Mouse (Mus musculus) cerebellum, adult 2 months (tissue): ENCODE data around the gene Pagr1b. TPM values are rescaled to one million over a fixed set of nuclear protein-coding genes. Genes with fewer than 3 reads are reported as not detected.
A peak's percentile ranks its signal among the peaks of the same experiment; 100 is the strongest.

Source experiments
- DNase-seq, 2 experiments: peaks; one replicate each; pipeline ENCODE4 v3.0.0; 2021
- H3K27ac ChIP-seq: fragments of 200-500 bp; 2 replicates; pipeline ENCODE4 v1.5.1; 2012; ENCODE audit warnings: low read length, control low read depth, inconsistent platforms; ENCODE audit not compliant: insufficient read depth
- H3K27me3 ChIP-seq: fragments of 200-500 bp; 2 replicates; pipeline ENCODE4 v1.6.1; 2012; ENCODE audit warnings: inconsistent platforms, mild to moderate bottlenecking, low read length, moderate library complexity; ENCODE audit not compliant: control insufficient read depth, insufficient read depth
- H3K4me1 ChIP-seq: fragments of 200-500 bp; 2 replicates; pipeline ENCODE4 v1.6.1; 2011; ENCODE audit warnings: low read length; ENCODE audit not compliant: control insufficient read depth, insufficient read depth
- H3K4me3 ChIP-seq: fragments of 200-500 bp; replicated peaks from 2 replicates; pipeline ENCODE3; 2011; ENCODE audit warnings: mild to moderate bottlenecking, low read depth, low read length, control low read depth; ENCODE audit not compliant: insufficient read depth
- CTCF ChIP-seq: fragments of 200-500 bp; IDR thresholded peaks from 2 replicates; pipeline ENCODE4 v1.5.1; 2011; ENCODE audit warnings: low read depth, mild to moderate bottlenecking, control low read depth, low read length, moderate library complexity, borderline replicate concordance; ENCODE audit not compliant: insufficient read depth
- POLR2A ChIP-seq: fragments of 200-500 bp; IDR thresholded peaks from 2 replicates; pipeline ENCODE4 v1.6.1; 2011; ENCODE audit warnings: low read length, control low read depth, borderline replicate concordance; ENCODE audit not compliant: insufficient read depth
- WGBS: fragments of 180-500 bp; shearing (Covaris S2); methylation state at CpG from one replicate; pipeline ENCODE4 v1.1.7; 2018; 5-methylcytosine and 5-hydroxymethylcytosine counted together
- polyA plus RNA-seq: library from polyadenylated mRNA; depleted of rRNA; stranded (reverse); fragments of >200 nt; gene quantifications from 2 replicates; pipeline ENCODE4 v1.2.3, GENCODE M21; 2012

The Pagr1b gene
- polyA plus RNA-seq, 1 experiment: 2.8 TPM

DNA sequence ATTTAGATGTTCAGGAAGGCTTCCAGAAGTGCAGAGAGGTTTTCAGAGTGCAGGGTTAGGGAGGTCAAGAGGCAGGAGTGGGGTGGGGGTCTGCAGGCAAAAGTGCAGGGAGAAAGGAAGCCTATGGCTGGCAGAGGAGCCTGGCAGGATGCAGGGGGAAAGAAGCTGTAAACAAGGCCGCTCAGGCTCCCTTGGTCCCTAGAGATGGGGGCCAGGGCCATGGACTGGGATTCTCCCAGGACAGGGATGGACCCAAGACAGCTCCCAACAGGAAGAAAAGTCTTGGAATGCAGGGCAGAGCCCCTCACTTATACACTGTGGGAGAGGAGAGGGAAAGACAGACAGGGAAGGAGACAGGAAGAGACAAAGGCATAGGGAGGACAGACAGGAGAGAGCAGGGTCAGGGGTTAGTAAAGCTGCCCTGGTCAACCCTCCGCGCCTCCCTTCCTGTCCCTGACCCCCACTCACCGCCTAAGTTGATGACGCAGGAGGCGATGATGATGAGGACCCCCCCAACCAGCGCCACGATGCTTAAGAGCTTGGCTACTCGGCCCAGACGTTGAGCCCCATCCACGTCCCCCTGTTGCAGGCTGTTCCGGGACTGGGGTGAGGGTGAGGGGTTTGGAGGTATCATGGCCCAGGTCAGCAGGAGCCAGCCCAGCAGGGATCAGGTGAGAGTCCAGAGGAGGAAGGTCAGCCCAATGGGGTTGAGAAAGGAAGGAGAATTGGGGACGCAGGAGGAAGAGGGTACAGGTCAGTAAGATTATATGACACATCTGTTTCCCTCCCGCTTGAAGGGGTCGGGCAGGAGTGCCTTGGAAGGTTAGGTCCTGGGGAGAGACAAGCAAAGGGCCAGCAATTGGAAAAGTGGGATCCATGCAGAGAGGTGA, 2.4 kb upstream of the Pagr1b start:
- H3K27ac ChIP-seq: peak overlapping the region; percentile 91
- H3K27me3 ChIP-seq: no peaks in the 10 kb centered on the region
- TF ChIP-seq CTCF: no peak
- TF ChIP-seq POLR2A: no peak
- H3K4me3 ChIP-seq: peak overlapping the region; percentile 80
- WGBS: 39% methylated on average over 15 of the region's 15 CpGs
- H3K4me1 ChIP-seq: peaks cover 30% of the 10 kb centered on the region
- peak; percentile 38 to 59 for DNase-seq

DNA sequence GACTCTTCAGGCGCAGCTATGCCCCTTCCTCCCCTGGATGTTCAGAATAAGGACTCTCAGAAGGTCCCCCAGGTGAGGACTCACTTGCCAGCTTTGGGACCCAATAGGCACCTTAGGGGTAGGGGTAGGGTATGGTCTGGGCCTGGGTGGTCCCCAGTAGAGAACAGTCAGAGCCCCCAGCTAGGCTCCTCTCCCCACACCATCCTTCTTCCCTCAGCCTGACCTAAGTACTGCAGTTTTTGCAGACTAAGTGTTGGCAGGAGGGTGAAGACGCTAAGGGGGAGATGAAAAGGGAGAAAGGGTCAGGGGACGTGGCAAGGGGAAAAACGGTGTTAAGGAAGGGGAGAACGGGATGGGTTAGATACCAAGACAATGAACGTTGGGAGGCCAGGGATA, 1.7 kb upstream of the Pagr1b start:
- H3K4me3 ChIP-seq: peak overlapping the region; percentile 80
- TF ChIP-seq CTCF (no peak), POLR2A (no peak)
- DNase-seq: peak in 1 of 2 experiments; percentile 50
- peak overlapping the region; percentile 91 for H3K27ac ChIP-seq
- H3K4me1 ChIP-seq: peaks cover 27% of the 10 kb centered on the region
- 22% methylated on average over 6 of the region's 6 CpGs for WGBS
- H3K27me3 ChIP-seq: no peaks in the 10 kb centered on the region

DNA sequence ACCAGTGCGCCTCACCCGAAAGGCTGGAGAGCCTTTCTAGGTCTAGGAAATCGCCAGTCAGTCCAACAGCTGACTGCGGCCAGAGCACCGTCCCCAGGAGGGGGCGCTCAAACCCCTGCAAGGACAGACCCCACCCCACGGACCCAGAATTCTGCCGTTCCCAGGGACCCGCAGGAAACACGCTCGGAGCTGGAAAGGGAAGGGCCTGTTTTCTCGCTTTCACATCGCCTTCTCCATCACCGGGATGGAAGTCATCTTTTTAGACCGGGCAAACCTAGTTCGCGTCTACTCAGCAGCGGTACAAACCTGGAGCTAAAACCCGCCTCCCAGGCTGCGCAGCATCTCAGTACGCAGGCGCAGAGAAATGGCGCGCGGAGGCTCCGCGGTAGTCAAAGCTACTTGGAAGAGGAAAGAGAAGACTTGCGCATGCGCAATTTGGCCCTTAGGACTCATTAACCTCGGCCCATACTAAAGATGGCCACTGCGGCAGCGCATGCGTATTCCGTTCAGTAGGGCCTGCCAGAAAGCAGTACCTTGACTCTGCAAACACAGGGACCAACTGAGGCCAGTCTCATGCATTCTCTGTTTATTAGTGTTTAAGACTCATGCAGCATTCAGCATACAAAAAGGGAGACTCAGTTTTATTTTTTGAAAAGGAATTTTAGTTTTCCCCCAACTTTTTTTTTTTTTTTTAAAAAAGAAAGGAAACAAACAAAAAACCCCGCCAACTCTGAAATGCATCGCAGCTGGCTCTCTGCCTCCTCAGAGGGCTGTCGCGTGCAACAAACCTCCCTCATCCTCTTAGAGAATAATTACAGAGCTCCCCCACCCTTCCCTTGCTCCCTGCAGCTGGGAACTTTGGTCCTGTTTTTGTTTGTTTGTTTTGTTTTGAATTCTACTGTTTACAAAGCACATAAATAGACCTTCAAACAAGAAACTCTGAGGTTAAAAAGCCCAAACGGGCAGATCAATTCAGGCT, 976 bp upstream of the Pagr1b start, which contains the start of gene Pagr1a:
Gene Pagr1a, minus strand, starts transcription at position 382 of the 979 bp plus-strand sequence.
- peak; percentile 98 for DNase-seq
- peak within 1 kb of the TSS; percentile 93 for H3K4me3 ChIP-seq
- H3K27ac ChIP-seq: peak within 1 kb of the TSS; percentile 98
- under 1% methylated on average over 39 of the region's 39 CpGs for WGBS
- no peaks in the 10 kb centered on the region for H3K27me3 ChIP-seq
- TF ChIP-seq POLR2A: peak; percentile 86
- TF ChIP-seq CTCF: peak; percentile 74; the same call in 1 of the 2 replicates
- H3K4me1 ChIP-seq: peaks cover 28% of the 10 kb centered on the region

DNA sequence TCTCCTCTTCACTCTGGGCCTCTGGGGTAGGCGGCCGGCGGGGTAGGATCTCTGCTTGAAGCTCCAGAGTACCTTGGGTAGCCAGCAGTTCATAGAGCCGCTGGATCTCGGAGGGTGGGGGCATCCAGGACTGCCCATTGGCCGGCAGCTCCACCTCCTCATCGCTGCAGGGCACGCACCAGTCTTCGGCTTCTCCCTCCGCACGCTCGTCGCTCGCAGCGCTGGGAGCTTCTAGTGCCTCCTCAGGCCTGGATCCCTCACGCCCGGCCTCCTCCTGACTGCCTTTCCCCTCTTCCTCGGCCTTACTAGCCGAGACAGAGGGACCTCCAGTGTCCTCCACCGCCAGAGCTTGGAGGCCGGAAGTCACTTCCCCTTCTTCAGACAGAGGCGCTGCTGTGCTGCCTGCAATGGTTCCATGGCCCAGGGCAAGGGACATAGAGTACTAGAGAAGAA, 228 bp upstream of the Pagr1b start:
- Histone ChIP-seq H3K4me1 (peaks cover 26% of the 10 kb centered on the region), H3K27me3 (no peaks in the 10 kb centered on the region), H3K4me3 (peak overlapping the region; percentile 93), H3K27ac (peak overlapping the region; percentile 98)
- DNase-seq: peak in 1 of 2 experiments; percentile 76
- peak; percentile 49 for TF ChIP-seq POLR2A
- no peak for TF ChIP-seq CTCF
- under 1% methylated on average over 22 of the region's 22 CpGs for WGBS

DNA sequence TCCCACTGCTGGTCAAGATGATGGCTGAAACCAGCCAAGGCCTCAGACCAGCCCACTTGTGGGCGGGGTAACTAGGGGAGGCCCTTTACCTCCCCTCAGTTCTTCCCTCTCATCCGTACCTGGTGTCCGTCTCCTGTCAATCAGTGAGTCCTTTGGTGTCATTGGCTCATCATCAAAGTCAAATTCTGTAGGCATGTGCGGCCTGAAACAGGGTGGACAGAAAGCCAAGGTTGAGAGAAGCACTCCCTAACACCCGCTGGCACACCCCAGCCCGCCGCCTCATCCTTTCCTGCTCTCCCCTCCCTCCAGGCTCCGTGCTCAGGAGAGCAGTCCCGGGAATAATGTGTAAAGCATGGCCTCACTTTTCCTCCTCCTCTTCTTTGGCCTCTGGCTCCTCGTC, 203 bp downstream of the Pagr1b start:
- peak overlapping the region; percentile 93 for H3K4me3 ChIP-seq
- 2% methylated on average over 10 of the region's 10 CpGs for WGBS
- peaks cover 25% of the 10 kb centered on the region for H3K4me1 ChIP-seq
- H3K27me3 ChIP-seq: no peaks in the 10 kb centered on the region
- H3K27ac ChIP-seq: peak overlapping the region; percentile 98
- peak; percentile 72 to 82 for DNase-seq
- TF ChIP-seq CTCF (no peak), POLR2A (peak; percentile 23; the same call in 1 of the 2 replicates)

DNA sequence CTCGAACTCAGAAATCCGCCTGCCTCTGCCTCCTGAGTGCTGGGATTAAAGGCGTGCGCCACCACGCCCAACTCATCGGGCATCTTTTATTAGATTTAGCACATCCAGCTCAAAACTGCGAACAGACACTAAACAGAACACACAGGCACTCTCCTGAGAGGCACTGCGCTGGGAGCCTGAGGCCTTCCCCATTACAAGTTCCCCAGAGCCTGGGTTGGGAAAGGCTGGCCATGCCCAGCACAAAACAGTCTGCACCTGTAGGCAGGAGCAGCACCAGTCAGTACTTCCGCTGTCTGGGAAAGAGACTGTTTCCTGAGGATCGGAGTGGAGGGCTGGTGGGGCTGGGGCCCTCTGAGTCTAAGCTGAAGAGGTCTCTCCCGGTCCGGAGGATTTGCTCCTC, 1.3 kb downstream of the Pagr1b start:
- H3K27ac ChIP-seq: no peak overlapping the region
- H3K4me3 ChIP-seq: no peak overlapping the region
- peak in 1 of 2 experiments; percentile 26 for DNase-seq
- no peaks in the 10 kb centered on the region for H3K27me3 ChIP-seq
- H3K4me1 ChIP-seq: peaks cover 29% of the 10 kb centered on the region
- WGBS: 91% methylated on average over 12 of the region's 12 CpGs
- TF ChIP-seq CTCF (no peak), POLR2A (no peak)

DNA sequence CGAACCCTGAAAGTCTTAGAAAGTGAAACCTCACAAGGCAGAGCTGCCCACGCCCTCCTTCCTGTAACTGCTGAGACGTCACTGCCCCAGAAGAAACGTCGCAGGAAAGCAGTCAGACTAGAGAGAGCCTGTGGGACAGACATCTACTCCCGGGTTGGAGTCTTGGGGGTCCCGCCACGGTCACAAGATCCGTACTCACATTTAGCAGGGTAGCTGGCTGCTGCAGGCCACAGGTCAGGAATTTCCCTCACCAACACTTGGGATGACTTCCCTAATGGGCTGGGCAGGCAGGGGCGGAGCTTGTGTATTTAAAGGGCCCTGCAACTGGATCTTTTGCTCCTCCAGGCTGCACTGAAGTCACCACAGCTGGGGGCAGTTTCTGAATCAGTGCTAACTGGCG, 2.0 kb downstream of the Pagr1b start, which contains the start of gene Mvp:
Gene Mvp, minus strand, starts transcription at position 302 of the 400 bp plus-strand sequence.
- H3K4me3 ChIP-seq: peak within 1 kb of the TSS; percentile 76
- peak within 1 kb of the TSS; percentile 72 for H3K27ac ChIP-seq
- 44% methylated on average over 11 of the region's 11 CpGs for WGBS
- H3K27me3 ChIP-seq: no peaks in the 10 kb centered on the region
- DNase-seq: peak; percentile 69 to 72
- peaks cover 36% of the 10 kb centered on the region for H3K4me1 ChIP-seq
- peak; percentile 31; the same call in 1 of the 2 replicates for TF ChIP-seq POLR2A
- TF ChIP-seq CTCF: no peak
